ENCODE assay signal across 8 mouse cellular contexts in genomic region chr2:93439812-93440559, GRCm38 (mm10). TPM values are rescaled to one million over a fixed set of nuclear protein-coding genes. Genes with fewer than 3 reads are reported as not detected.
DNase-seq lines count a peak whose midpoint lies in the region; ATAC-seq and TF ChIP-seq lines count a peak whose summit lies in the region.

No protein-coding gene starts in this region.

- no peak overlapping the region for H3K4me3 ChIP-seq in limb, embryonic 13.5 days
- H3K4me3 ChIP-seq in stomach, postnatal 0 days (ENCODE audit: low read depth, low read length): no peak overlapping the region
- H3K4me3 ChIP-seq in liver, postnatal 0 days (ENCODE audit: low read depth, low read length): no peak overlapping the region

- H3K4me1 ChIP-seq in limb, embryonic 13.5 days: peaks cover 53% of the 10 kb centered on the region
- 0 out of 2 replicates have a peak, but pooled peaks cover 6% of the 10 kb centered on the region for H3K4me1 ChIP-seq in stomach, postnatal 0 days (replicated peaks; ENCODE audit: control insufficient read depth, insufficient read depth)
- peaks cover 36% of the 10 kb centered on the region for H3K4me1 ChIP-seq in liver, postnatal 0 days (ENCODE audit: insufficient read depth)

- H3K27me3 ChIP-seq in limb, embryonic 13.5 days: no peaks in the 10 kb centered on the region
- no peaks in the 10 kb centered on the region for H3K27me3 ChIP-seq in stomach, postnatal 0 days (ENCODE audit: control insufficient read depth, insufficient read depth, low read length)
- H3K27me3 ChIP-seq in liver, postnatal 0 days (ENCODE audit: insufficient read depth, low read length): no peaks in the 10 kb centered on the region

- no peak overlapping the region for H3K4me2 ChIP-seq in limb, embryonic 13.5 days (replicated peaks)
- no peak overlapping the region for H3K4me2 ChIP-seq in stomach, postnatal 0 days (replicated peaks; ENCODE audit: low read depth)
- no peak overlapping the region for H3K4me2 ChIP-seq in liver, postnatal 0 days (ENCODE audit: low read depth, low read length)

- no peak for ATAC-seq in cerebellum, adult (ENCODE audit: insufficient number of reproducible peaks, low FRiP score, low TSS enrichment)
- ATAC-seq in limb, embryonic 13.5 days (ENCODE audit: low FRiP score, low read depth): peak; percentile 62
- ATAC-seq in stomach, postnatal 0 days (ENCODE audit: low FRiP score, low TSS enrichment): peak; percentile 77
- ATAC-seq in liver, postnatal 0 days: no peak

- peak; percentile 55 to 58 for DNase-seq in cerebellum, postnatal 14 days
- peak; percentile 45 for DNase-seq in urinary bladder, postnatal 25 days (ENCODE audit: low spot score)
- no peak for DNase-seq in urinary bladder, adult 2 months (ENCODE audit: low spot score)
- DNase-seq in stomach, postnatal 0 days (ENCODE audit: low spot score): peak; percentile 79
- no peak for DNase-seq in liver, postnatal 0 days
- no peak for DNase-seq in right cerebral cortex, adult 2 months (ENCODE audit: low spot score in 2 of 2)

- H3K9ac ChIP-seq in limb, embryonic 13.5 days: no peak overlapping the region
- H3K9ac ChIP-seq in stomach, postnatal 0 days (ENCODE audit: low read length): peak overlapping the region; percentile 8; the same call in 1 of the 2 replicates
- H3K9ac ChIP-seq in liver, postnatal 0 days (replicated peaks): no peak overlapping the region

- no peak for TF ChIP-seq CTCF in stomach, postnatal 0 days (IDR thresholded peaks at IDR 0.05; ENCODE audit: low read depth)
- TF ChIP-seq CTCF in liver, postnatal 0 days (IDR thresholded peaks at IDR 0.05; ENCODE audit: low read depth): no peak

- TF ChIP-seq EP300 in stomach, postnatal 0 days (optimal IDR thresholded peaks at IDR 0.05): no peak
- TF ChIP-seq EP300 in liver, postnatal 0 days (IDR thresholded peaks at IDR 0.05; ENCODE audit: low read depth): no peak

- H3K27ac ChIP-seq in limb, embryonic 13.5 days: peak overlapping the region; percentile 58; the same call in 1 of the 2 replicates
- peak overlapping the region; percentile 75 for H3K27ac ChIP-seq in stomach, postnatal 0 days (replicated peaks)
- no peak overlapping the region for H3K27ac ChIP-seq in liver, postnatal 0 days (ENCODE audit: low read depth)

- no peaks in the 10 kb centered on the region for H3K9me3 ChIP-seq in limb, embryonic 13.5 days
- no peaks in the 10 kb centered on the region for H3K9me3 ChIP-seq in stomach, postnatal 0 days (ENCODE audit: control insufficient read depth, low read length)
- no peaks in the 10 kb centered on the region for H3K9me3 ChIP-seq in liver, postnatal 0 days (ENCODE audit: low read length)

- no peaks in the 10 kb centered on the region for H3K36me3 ChIP-seq in limb, embryonic 13.5 days
- no peaks in the 10 kb centered on the region; the same call in 1 of the 2 replicates for H3K36me3 ChIP-seq in stomach, postnatal 0 days (ENCODE audit: control insufficient read depth, insufficient read depth, low read length)
- peaks cover 28% of the 10 kb centered on the region; the same call in 1 of the 2 replicates for H3K36me3 ChIP-seq in liver, postnatal 0 days (replicated peaks; ENCODE audit: insufficient read depth, low read length)

- WGBS in limb, embryonic 13.5 days: 60% methylated on average over 12 of the region's 12 CpGs
- whole genome bisulfite sequencing in stomach, postnatal 0 days: 36% methylated on average over 12 of the region's 12 CpGs
- 80% methylated on average over 12 of the region's 12 CpGs for WGBS in liver, postnatal 0 days (ENCODE audit: insufficient replicate concordance)

RNA-seq across cellular contexts. Expression of gene Cd82, which starts 23.0 kb away (rescaled TPM):
- polyA plus RNA-seq in urinary bladder, adult 2 months (2012; rRNA removed): 95.1 and 96.4 TPM in 2 replicates
- polyA plus RNA-seq in limb, embryonic 13.5 days (2015; fragmentation: Nextera tagmentation; extraction: Ambion mirVana): 29.5 and 30.0 TPM in 2 replicates
- 93.5 and 105 TPM in 2 replicates for polyA plus RNA-seq in stomach, postnatal 0 days (2015; fragmentation: Nextera tagmentation; extraction: Ambion mirVana)
- polyA plus RNA-seq in liver, postnatal 0 days (2015; fragmentation: Nextera tagmentation; extraction: Ambion mirVana): 81.0 and 87.7 TPM in 2 replicates

Comparison
In these comparisons a context has a peak if more than half of its experiments do, and no peak if none do; other contexts are left out.
1. DNase-seq: peak in cerebellum, postnatal 14 days (2 of 2), urinary bladder, postnatal 25 days (single experiment) and stomach, postnatal 0 days (single experiment); none in urinary bladder, adult 2 months (single experiment), liver, postnatal 0 days (single experiment) and right cerebral cortex, adult 2 months (0 of 2).
2. ATAC-seq: peak in limb, embryonic 13.5 days (single experiment) and stomach, postnatal 0 days (single experiment); none in cerebellum, adult (single experiment) and liver, postnatal 0 days (single experiment).